Mouse (Mus musculus): ENCODE data around the gene Mmgt2.
A peak's percentile ranks its signal among the peaks of the same experiment; 100 is the strongest.

Gene Mmgt2

GRCm38 (mm10) chr11:62621586-62622283 is 26.7 kb upstream of the Mmgt2 start:
- no peak for DNase-seq

- no peak for DNase-seq
These were observed 25.6 kb upstream of the Mmgt2 start for GRCm38 (mm10) chr11:62622850-62623249.

GRCm38 (mm10) chr11:62624341-62625291 is 23.8 kb upstream of the Mmgt2 start:
- DNase-seq, result no peak

GRCm38 (mm10) chr11:62629352-62630224 is 18.9 kb upstream of the Mmgt2 start:
- DNase-seq, result no peak

- no peak for DNase-seq
These were observed 18.1 kb upstream of the Mmgt2 start for GRCm38 (mm10) chr11:62630225-62630821.

- no peak for DNase-seq
These were observed 17.3 kb upstream of the Mmgt2 start for GRCm38 (mm10) chr11:62631138-62631537.

- DNase-seq, result no peak
These were observed 13.1 kb upstream of the Mmgt2 start for GRCm38 (mm10) chr11:62635406-62635805.

GRCm38 (mm10) chr11:62636105-62636839 is 12.2 kb upstream of the Mmgt2 start:
- no peak for DNase-seq

- no peak for DNase-seq
These were observed 11.6 kb upstream of the Mmgt2 start for GRCm38 (mm10) chr11:62636840-62637221.

GRCm38 (mm10) chr11:62637401-62637800 is 11.1 kb upstream of the Mmgt2 start:
- no peak for DNase-seq

- DNase-seq, result no peak
These were observed 10.7 kb upstream of the Mmgt2 start for GRCm38 (mm10) chr11:62637806-62638205.

GRCm38 (mm10) chr11:62638402-62638801 is 10.1 kb upstream of the Mmgt2 start:
- no peak for DNase-seq

- DNase-seq, result no peak
These were observed 8.1 kb upstream of the Mmgt2 start for GRCm38 (mm10) chr11:62640378-62640777.

GRCm38 (mm10) chr11:62642023-62642844 is 6.2 kb upstream of the Mmgt2 start:
- no peak for DNase-seq

- peak; percentile 76 for DNase-seq
These were observed 5.3 kb upstream of the Mmgt2 start for GRCm38 (mm10) chr11:62643011-62643631.

- DNase-seq, result no peak
These were observed 4.6 kb upstream of the Mmgt2 start for GRCm38 (mm10) chr11:62643681-62644363.

GRCm38 (mm10) chr11:62644602-62645336 is 3.7 kb upstream of the Mmgt2 start:
- no peak for DNase-seq

GRCm38 (mm10) chr11:62645337-62645675 is 3.2 kb upstream of the Mmgt2 start:
- DNase-seq, result no peak
